Mouse (Mus musculus) heart, adult 9 months (tissue): ENCODE measurements around the gene Speer4b.
"Not testable (repeated sequence)": the region's sequence is repeated elsewhere in the genome, so short reads cannot be mapped to it uniquely, and the experiment has no call there.

ENCODE experiments used
- DNase-seq, 2 experiments: peaks; one replicate each; pipeline ENCODE4 v3.0.0; 2022; ENCODE audit warnings: low spot score in 2 of 2

Speer4b gene

DNA sequence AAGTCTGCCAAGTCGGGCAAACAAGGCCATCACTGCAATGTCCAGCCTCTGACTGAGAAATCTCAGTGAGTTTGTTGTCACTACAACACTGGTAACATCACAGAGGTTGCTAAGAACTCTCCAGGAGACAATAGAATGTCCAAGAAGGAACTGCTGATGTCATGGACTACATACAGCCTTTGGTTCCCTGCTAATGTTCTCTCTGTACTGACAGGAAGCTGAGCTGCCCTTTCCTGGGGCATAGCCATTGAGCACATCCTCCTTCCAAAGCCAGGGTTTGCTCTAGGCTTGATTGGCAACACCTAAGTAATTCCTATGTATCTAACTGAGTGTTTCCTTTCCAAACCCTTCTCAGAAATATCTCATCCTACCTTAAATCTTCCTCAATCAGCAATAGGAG lies at the start of gene Speer4b:
Gene Speer4b (minus strand): TSS at position 101 of the 400 bp plus-strand sequence.
- DNase-seq: not testable (repeated sequence)

- DNase-seq: no peak
These were observed 48.1 kb upstream of the Speer4b start for GRCm38 (mm10) chr5:27549291-27549690.

DNA sequence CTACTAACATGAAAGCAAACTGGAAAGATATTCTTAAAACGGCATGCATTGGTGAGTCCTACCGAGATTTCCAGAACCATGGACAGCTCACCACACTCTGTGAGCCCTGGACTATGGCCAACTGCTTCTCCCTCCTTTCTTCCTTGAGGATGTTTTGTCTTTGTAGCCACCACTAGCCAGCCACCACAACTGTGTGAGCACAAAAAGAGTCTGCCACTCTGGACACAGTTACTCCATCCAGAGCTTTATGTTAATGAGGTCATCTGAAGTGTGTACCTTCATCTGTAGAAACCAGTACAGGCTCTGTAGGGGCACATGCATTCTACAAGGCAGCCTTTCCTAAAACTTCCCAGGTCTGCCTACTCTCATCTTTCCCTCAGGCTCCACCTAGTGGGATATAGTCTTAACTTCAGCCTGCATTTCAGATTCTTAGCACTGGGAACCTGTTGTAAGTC lies 43.6 kb upstream of the Speer4b start:
- DNase-seq: no peak

DNA sequence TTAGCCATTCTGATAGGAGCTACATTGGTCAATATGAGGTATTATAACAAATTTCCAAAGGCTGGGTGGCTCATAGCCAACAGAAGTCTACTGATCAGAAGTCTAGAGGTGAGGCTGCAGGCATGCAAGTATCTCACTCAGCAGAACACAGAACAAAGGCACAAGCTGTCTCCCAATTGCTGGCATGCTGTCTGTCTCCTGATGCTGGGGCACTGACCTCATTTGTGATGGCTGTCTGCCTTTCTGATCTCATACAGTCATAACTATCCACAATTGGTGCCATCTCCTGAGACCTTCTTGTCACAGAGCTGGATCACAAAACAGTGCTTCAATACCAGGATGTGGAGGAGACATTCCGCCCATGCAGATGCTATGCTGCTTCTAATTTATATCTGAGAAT lies 25.7 kb upstream of the Speer4b start:
- DNase-seq: no peak

DNA sequence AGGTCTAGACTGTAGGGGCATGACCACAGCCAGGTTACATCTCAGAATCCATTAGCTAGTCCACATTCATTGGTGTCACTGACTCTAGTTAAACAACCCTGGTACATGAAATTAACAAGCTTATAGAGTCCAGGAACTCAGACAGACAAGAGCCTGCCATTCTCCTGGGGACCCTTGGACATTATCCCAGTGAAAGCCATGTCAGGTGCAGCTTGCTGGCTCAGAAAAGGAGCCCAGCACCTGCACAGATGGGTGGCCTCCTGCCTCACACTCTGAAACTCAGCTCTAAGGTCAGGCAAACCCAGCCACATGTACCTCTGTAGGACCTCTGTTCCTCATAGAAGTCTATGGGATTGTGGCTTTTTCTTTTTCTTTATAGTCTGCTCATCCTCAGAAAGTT lies 17.5 kb upstream of the Speer4b start:
- no peak for DNase-seq

- no peak for DNase-seq
These were observed 10.3 kb downstream of the Speer4b start for GRCm38 (mm10) chr5:27490942-27491341.

DNA sequence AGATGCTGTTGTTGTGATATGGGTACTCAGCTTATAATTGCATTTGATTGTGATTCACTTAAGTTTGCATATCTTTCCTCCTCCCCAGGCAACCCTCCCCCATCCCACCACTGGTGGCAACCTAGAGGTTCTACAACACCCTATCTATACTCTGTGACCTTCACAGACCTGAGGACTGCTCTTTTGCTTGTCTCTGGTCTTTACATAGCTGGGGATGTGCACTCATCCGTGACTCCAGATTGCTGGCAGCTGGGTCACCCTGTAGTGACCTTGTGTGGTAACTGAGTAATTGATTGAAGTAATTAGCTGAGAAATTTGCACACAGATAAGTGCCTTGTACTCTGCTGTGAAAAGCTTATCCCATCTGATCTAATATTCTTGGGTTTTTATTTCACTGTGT lies 15.1 kb downstream of the Speer4b start:
- no peak for DNase-seq

DNA sequence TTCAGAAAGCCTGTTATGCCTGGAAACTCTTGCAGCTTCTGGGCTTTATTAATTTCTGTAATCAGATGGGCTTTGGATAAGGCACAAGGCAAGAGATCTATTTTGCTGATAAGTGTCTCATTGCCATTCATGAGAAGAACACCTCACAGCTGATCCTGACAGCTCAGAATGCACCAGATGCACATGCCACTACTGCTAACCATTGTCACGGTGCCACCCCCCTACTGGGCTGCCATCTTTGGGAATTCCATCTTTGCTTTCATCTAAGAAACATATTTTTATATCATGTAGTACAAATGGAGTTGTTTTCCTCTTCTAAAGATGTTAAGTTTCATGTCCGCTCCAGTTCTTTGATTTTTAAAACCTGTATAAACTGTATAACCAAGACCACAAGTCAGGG lies 19.5 kb downstream of the Speer4b start:
- DNase-seq: no peak

DNA sequence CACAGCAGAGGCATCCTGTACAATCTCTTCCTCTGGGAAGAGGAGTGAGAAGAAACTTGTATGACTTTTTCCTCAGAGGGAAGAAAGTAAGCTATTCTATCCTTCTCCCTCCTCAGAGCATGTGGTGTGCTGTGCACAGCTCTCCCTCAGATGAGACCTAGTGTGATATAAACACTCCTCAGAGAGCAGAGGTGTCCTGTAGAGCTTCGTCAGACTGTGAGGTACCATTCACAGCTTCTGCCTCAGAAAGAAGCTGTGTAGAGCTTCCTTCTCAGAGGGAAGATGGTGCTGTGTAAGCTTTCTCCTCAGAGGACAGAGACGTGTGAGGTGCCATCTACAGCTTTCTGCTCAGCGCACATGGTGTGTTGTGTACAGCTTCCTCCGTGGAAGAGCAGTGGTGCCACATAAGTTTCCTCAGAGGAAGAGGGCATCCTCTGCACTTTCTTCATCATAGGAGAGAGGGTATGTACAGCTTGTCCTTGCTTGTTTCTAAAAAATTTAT lies 26.2 kb downstream of the Speer4b start:
- DNase-seq: no peak

DNA sequence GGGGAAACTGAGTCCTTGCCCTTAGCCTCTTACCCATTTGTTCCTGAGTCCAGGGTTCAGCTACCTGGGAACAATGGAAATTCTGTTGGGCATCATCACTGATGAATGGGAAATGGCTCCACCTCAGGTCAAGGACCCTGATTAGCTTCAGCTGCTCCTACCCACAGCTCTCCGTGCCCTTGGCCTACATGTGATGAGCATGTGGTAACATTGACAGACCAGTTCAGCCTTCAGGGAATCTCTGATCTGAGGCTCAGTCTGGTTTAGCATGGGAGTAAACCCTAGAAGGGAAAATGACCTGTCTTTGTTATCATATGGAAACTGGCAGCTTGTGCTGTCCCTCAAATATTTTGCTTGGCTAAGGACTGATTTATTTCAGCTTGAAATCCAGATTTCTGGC lies 43.6 kb downstream of the Speer4b start:
- DNase-seq: no peak

DNA sequence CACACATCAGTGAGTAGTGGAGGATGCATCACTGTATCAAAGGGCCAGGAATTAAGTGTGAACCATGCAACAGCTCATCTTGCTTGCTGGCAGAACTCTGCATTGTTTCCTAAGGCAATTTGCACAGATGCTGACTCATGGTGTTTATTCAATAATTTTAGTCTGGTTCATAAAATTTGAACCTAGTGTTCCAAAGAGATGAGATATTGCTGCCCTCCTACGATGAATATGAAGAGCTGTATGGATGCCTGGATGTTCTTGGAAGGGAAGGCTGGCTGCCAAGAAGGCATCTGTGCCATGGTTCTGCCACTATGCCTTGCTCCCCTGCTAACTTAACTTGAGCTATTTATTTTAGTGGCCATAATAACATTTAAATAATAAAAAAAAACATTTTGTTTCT lies 44.3 kb downstream of the Speer4b start:
- no peak for DNase-seq

- DNase-seq: no peak
These were observed 46.9 kb downstream of the Speer4b start for GRCm38 (mm10) chr5:27454386-27454785.

- DNase-seq: no peak
These were observed 47.9 kb downstream of the Speer4b start for GRCm38 (mm10) chr5:27453201-27453845.
